Mouse (Mus musculus) CD4-positive naive resting alpha-beta T cell, adult 57 days (primary cell): ENCODE measurements around the gene Olfr1133. TPM values are rescaled to one million over a fixed set of nuclear protein-coding genes. Genes with fewer than 3 reads are reported as not detected.

Experiments
- total RNA-seq: library from RNA; stranded (reverse); gene quantifications from one replicate; pipeline ENCODE4 v1.2.4, GENCODE M21; 2023

The Olfr1133 gene
- not detected for total RNA-seq

GRCm38 (mm10) chr2:87647274-87647673, at the start of gene Olfr1133:
Gene Olfr1133, minus strand, starts transcription at chr2:87647374.

GRCm38 (mm10) chr2:87693847-87694246, 46.7 kb upstream of the Olfr1133 start, which contains the start of gene Olfr1136:
Gene Olfr1136, minus strand, starts transcription at chr2:87693947.

GRCm38 (mm10) chr2:87673564-87673963, 26.4 kb upstream of the Olfr1133 start, which contains the start of gene Olfr1135:
Gene Olfr1135, minus strand, starts transcription at chr2:87673664.

GRCm38 (mm10) chr2:87658360-87658759, 11.2 kb upstream of the Olfr1133 start, which contains the start of gene Olfr1134:
Gene Olfr1134, minus strand, starts transcription at chr2:87658460.

GRCm38 (mm10) chr2:87637435-87637834, 9.7 kb downstream of the Olfr1133 start, which contains the start of gene Olfr1132:
Gene Olfr1132, minus strand, starts transcription at chr2:87637535.

GRCm38 (mm10) chr2:87626804-87627203, 20.4 kb downstream of the Olfr1133 start, which contains the start of gene Olfr1131:
Gene Olfr1131, plus strand, starts transcription at chr2:87627104.

GRCm38 (mm10) chr2:87605912-87606311, 41.3 kb downstream of the Olfr1133 start, which contains the start of gene Olfr1130:
Gene Olfr1130, plus strand, starts transcription at chr2:87606212.

Other genes with a start within 250 kb of the Olfr1133 start
- not detected for gene Olfr1123, start 230.7 kb downstream of the Olfr1133 start, total RNA-seq
- not detected for gene Olfr1124, start 217.1 kb downstream of the Olfr1133 start, total RNA-seq
- gene Olfr1126, start 193.4 kb downstream of the Olfr1133 start, total RNA-seq = not detected
- not detected for gene Pramel7, start 150.3 kb downstream of the Olfr1133 start, total RNA-seq
- not detected for gene Pramel6, start 140.8 kb downstream of the Olfr1133 start, total RNA-seq
- gene Olfr153, start 115.6 kb downstream of the Olfr1133 start, total RNA-seq = not detected
- not detected for gene Olfr1128, start 101.8 kb downstream of the Olfr1133 start, total RNA-seq
- gene Olfr1129, start 73.5 kb downstream of the Olfr1133 start, total RNA-seq = not detected
- not detected for gene Olfr1130, start 41.2 kb downstream of the Olfr1133 start, total RNA-seq
- not detected for gene Olfr1131, start 20.3 kb downstream of the Olfr1133 start, total RNA-seq
- gene Olfr1132, start 9.8 kb downstream of the Olfr1133 start, total RNA-seq = not detected
- gene Olfr1134, start 11.1 kb upstream of the Olfr1133 start, total RNA-seq = not detected
- not detected for gene Olfr1135, start 26.3 kb upstream of the Olfr1133 start, total RNA-seq
- not detected for gene Olfr1136, start 46.6 kb upstream of the Olfr1133 start, total RNA-seq
- not detected for gene Olfr1137, start 65.8 kb upstream of the Olfr1133 start, total RNA-seq
- gene Olfr1138, start 92.6 kb upstream of the Olfr1133 start, total RNA-seq = not detected
- not detected for gene Olfr1140, start 96.4 kb upstream of the Olfr1133 start, total RNA-seq
- not detected for gene Olfr1141, start 106.6 kb upstream of the Olfr1133 start, total RNA-seq
- gene Olfr152, start 132.1 kb upstream of the Olfr1133 start, total RNA-seq = not detected
- gene Olfr1143, start 153.2 kb upstream of the Olfr1133 start, total RNA-seq = not detected
- not detected for gene Olfr1145, start 162.4 kb upstream of the Olfr1133 start, total RNA-seq
- not detected for gene Olfr1148, start 183.2 kb upstream of the Olfr1133 start, total RNA-seq
- not detected for gene Olfr1150-ps1, start 196.6 kb upstream of the Olfr1133 start, total RNA-seq
- not detected for gene Olfr1151, start 208.5 kb upstream of the Olfr1133 start, total RNA-seq
- gene Olfr1152, start 219.1 kb upstream of the Olfr1133 start, total RNA-seq = not detected
- not detected for gene Olfr1153, start 247.6 kb upstream of the Olfr1133 start, total RNA-seq